Mouse (Mus musculus) layer of hippocampus, adult 9-10 months (tissue): Measurements from ENCODE around the gene Apoc1.

Experiments used
- DNase-seq: peaks from one replicate; pipeline ENCODE4 v3.0.0; 2022; ENCODE audit warnings: low spot score

Apoc1 gene

GRCm38 (mm10) chr7:19691873-19692865, at the start of gene Apoc1:
Apoc1 (minus strand) TSS chr7:19692660.
- no peak for DNase-seq

DNA sequence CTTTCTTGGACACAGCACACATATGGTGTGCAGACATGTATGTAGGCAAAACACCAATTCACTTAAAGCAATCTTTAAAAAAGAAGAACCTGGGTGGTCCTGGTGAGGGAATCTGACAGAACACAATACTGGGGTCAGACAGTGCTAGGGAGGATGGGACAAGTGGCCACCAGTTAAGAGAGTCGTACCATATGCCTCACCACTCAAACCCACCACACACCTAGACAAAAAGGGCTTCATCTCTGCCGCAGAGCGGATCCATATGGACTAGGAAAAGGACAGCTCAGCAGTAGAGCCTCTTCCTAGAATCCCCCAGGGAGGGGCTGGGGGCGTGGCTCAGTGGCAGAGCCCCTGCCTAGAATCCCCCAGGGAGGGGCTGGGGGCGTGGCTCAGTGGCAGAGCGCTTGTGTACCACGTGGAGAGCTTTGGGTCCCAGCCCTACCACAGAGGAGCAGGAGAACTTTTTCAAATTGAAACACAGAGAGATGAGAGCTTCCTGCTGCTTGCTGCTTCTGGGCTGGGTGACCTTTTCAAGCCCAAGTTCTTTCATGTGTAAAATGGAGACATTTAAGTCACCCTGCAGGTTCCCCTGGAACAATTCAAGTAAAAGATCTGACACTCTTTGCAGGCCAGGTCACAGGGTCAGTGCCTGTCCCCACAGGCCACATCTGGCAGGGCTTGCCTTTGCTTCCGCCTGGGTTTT, 49.0 kb upstream of the Apoc1 start:
- DNase-seq, result no peak

DNA sequence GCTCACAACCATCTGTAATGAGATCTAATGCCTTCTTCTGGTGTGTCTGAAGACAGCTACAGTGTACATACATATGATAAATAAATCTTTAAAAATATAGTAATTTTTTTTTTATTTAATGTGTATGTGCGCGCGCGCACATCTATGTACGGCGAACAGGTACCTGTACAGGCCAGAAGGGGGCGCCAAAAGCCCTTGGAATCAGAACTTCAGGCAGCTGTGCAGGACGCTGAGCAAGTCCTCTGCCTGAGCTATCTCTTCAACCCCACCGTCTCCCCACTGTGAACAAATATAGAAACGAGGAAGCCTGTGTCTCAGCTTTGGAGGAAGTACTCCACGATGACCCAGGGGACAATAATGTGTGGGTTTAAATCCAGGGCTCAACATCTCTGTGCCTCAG, 47.8 kb upstream of the Apoc1 start:
- no peak for DNase-seq

GRCm38 (mm10) chr7:19738771-19739170, 46.3 kb upstream of the Apoc1 start:
- no peak for DNase-seq

- no peak for DNase-seq
Observed at GRCm38 (mm10) chr7:19736389-19737057, 44.1 kb upstream of the Apoc1 start.

GRCm38 (mm10) chr7:19734178-19734666, 41.8 kb upstream of the Apoc1 start:
- DNase-seq, result no peak

- DNase-seq, result no peak
Observed at GRCm38 (mm10) chr7:19726541-19726940, 34.1 kb upstream of the Apoc1 start.

GRCm38 (mm10) chr7:19724167-19724566, 31.7 kb upstream of the Apoc1 start:
- no peak for DNase-seq

DNA sequence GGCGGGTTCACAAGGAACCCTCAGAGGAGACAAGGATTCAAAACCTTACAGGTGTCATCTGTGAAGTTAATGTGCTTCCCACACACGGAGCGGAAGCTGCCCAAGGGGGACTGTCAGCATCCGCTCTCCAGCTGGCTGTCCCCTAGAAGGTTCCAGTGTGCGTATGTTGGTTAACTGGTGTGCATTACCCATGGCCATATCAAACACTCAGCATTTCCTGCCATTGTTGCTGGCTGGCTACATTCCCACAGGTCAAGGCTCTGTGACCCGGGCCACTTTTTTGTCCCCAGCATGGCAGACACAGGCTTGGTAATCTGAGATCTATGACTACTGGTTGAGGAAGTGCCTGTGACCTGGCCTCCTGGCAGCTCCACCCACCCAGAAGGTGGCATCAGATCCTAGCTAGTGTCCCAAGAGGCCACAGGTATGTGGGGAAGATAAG, 30.3 kb upstream of the Apoc1 start:
- no peak for DNase-seq

- no peak for DNase-seq
Observed at GRCm38 (mm10) chr7:19719200-19719599, 26.7 kb upstream of the Apoc1 start.

GRCm38 (mm10) chr7:19718297-19718952, 26.0 kb upstream of the Apoc1 start:
- no peak for DNase-seq

- no peak for DNase-seq
Observed at GRCm38 (mm10) chr7:19717346-19717745, 24.9 kb upstream of the Apoc1 start.

DNA sequence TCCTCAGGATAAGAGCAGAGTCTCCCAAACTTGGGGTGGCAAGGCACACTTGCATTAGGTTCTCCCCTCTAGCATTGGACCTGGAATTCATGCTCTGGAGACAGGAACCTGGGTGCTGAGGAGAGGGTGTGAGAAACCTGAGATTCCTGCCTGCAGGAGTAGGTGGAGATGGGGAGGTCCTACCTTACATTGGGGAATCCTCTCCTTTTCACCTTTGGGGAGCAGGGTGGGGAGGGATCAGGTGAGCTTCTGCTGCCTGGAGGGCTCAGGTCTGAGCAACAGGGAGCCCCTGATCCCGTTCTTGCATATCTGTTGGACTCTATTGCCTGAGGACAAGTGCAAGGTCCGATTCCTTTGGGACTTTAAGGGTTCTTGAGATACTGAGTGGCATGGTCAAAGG, 24.4 kb upstream of the Apoc1 start:
- DNase-seq, result no peak

DNA sequence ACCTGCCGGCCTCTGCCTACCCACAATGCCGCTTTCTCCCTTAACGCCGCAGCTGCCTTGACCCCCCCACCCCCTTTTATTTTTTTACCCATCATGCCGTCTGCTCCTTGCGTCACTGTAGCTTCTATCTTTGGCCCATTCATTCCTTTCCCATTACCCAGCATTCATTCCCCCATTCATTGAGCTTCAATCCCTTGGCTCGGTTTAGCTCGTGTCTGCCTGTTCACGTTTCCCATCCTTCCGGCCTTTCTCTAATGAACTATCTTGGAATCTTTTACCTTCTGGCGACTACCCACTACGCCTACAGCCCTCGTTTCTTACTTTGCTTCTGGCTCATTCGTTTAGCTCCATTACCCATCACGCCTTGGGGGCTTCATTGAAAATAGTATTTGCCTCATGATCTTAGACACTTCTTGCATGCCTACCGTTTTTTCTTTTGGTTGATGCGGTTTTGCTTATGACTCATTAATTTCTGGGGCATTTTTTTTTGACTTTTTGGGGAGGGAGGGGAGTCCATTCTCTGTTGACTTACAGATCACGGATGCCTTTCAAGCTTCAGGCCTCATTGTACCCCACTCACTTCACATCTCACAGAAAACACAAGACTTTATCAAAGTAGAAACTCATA, 23.7 kb upstream of the Apoc1 start:
- DNase-seq, result no peak

DNA sequence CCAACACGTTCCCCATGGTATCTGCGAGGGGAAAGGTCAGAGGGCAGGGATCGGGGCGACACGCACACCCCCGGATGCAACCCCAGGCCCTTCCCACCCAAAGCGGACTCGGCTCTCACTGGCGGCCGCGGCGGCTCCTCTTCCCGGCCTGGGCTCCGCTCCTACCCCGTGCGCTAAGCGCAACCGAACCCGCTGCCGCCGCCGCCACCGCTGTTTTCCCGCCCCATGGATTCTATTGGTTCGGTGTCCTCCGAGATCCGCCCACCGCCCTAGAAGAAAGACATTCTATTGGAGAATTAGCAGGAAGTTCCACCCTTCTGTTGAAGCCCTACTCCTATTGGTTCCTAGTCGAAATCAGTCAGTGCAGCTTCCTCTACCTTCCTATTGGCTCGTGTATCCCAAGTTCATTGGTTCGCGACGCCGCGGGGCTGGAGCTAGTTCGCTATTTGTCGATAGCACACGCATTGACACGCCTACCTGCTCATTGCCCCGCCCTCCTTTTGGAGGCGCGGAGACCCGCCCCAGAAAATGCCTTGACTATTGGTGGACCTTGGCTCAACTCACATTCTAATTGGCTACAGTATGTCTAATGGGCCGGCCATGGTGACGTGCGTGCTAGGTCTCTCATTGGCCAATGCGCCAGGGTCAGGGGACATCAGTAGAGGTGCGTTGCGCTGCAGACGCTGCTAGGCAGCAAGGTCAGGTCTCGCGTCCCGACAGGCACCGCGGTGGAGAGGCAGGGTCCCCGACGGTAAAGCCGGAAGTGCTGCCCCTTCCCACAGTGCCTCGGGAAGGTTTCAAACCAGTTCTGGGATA, 23.0 kb upstream of the Apoc1 start, which contains the start of gene Tomm40:
Gene Tomm40 (minus strand): TSS at position 200 of the 816 bp plus-strand sequence.
- DNase-seq, result peak; percentile 100

- no peak for DNase-seq
Observed at GRCm38 (mm10) chr7:19714836-19715235, 22.4 kb upstream of the Apoc1 start.

DNA sequence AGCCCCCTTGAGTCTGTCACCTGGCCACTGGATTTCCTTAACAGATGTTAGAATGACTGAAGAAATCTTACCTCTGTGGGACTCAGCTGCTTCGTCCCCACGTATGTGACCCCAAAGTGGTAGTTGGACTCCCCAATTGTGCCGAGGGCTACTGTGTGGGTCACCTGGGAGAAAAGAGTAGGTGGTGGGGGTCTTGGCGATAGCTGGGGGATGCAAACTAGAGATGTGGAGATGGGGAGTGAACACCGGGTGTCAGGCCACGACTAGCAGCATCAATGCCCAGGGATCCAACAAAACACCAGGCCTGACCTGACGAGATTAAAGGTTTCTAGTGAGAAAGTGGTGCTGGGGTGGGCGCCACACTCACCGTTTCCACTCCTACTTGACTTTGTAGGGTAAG, 21.1 kb upstream of the Apoc1 start:
- DNase-seq, result no peak

DNA sequence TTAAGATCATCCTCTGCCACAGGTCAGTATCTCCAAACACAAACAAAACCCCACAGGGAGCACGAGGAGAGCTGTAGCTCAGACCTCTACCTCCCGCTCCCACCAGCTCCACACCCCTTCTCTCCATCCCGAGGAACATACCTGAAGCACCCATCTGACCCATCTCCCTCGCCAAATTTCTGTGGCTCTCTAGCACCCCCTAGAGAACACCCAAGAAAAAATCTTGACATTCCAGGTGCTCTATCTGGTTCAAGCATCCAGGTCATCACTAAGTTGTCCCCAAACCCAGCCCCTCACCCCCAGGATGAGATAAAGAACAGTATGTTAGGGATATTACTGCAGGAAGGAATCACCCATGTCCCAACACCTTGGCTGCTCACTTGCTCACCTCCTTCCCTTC, 20.7 kb upstream of the Apoc1 start:
- DNase-seq, result no peak

DNA sequence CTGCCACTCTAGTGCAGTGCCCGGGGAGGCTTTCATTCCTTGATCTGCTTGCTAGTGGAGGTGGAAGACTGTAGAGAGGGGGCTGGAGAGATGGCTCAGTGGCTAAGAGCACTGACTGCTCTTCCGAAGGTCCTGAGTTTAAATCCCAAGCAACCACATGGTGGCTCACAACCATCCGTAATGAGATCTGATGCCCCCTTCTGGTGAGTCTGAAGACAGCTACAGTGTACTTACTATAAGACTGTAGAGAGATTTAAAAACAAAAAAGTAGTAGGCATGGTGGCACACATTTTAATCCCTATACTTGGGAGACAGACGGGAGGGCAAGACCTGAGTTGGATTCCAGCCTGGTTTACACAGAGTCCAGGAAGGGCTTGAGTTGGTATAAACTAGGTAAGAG, 20.0 kb upstream of the Apoc1 start:
- DNase-seq, result no peak

GRCm38 (mm10) chr7:19710650-19711049, 18.2 kb upstream of the Apoc1 start:
- DNase-seq, result no peak
